Mouse (Mus musculus): ENCODE data around the gene Fam111a. TPM values are rescaled to one million over a fixed set of nuclear protein-coding genes. Genes with fewer than 3 reads are reported as not detected.
A peak's percentile ranks its signal among the peaks of the same experiment; 100 is the strongest.

Gene Fam111a
- polyA plus RNA-seq, 1 experiment from 2014 or later: 7.7 TPM

DNA sequence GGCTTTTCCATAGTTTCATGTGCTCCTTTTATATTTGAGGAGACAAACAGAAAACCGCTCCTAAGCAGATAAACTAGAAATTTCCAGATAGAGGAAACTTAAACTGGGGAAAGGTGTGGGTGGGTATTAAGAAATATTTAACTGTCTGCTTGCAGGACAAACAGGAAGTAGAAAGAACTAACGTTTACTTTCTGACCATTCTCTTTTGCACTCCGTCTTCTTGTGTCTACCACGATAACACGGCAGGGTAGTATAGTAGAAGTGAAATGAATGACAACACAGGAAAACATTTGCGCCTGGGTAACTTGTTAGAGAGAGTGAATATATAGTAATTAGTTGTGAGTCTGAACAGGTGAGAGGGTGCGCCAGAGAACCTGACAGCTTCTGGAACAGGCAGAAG, 42.8 kb upstream of the Fam111a start:
- Histone ChIP-seq H3K9ac (replicated peaks; ENCODE audit: low read depth, low read length) (no peak overlapping the region), H3K9me3 (ENCODE audit: control insufficient read depth, low read length) (no peaks in the 10 kb centered on the region), H3K27me3 (replicated peaks; ENCODE audit: control insufficient read depth, insufficient read depth, low read length) (no peaks in the 10 kb centered on the region), H3K4me1 (replicated peaks; ENCODE audit: control insufficient read depth, insufficient read depth, low read length) (peaks cover 25% of the 10 kb centered on the region), H3K36me3 (ENCODE audit: control insufficient read depth, insufficient read depth) (no peaks in the 10 kb centered on the region), H3K4me2 (ENCODE audit: low read length) (no peak overlapping the region), H3K27ac (ENCODE audit: low read length) (no peak overlapping the region), H3K4me3 (replicated peaks; ENCODE audit: low read length) (no peak overlapping the region)
- 92% methylated on average over 7 of the region's 7 CpGs for WGBS
- no peak for ATAC-seq

GRCm38 (mm10) chr19:12514621-12515020, 30.9 kb upstream of the Fam111a start:
- Histone ChIP-seq H3K36me3 (ENCODE audit: control insufficient read depth, insufficient read depth) (no peaks in the 10 kb centered on the region), H3K27ac (ENCODE audit: low read length) (no peak overlapping the region), H3K27me3 (replicated peaks; ENCODE audit: control insufficient read depth, insufficient read depth, low read length) (no peaks in the 10 kb centered on the region), H3K9me3 (ENCODE audit: control insufficient read depth, low read length) (no peaks in the 10 kb centered on the region), H3K4me3 (replicated peaks; ENCODE audit: low read length) (no peak overlapping the region), H3K9ac (replicated peaks; ENCODE audit: low read depth, low read length) (no peak overlapping the region), H3K4me2 (ENCODE audit: low read length) (no peak overlapping the region), H3K4me1 (replicated peaks; ENCODE audit: control insufficient read depth, insufficient read depth, low read length) (0 out of 2 replicates have a peak, but pooled peaks cover 4% of the 10 kb centered on the region)
- ATAC-seq: no peak

- Histone ChIP-seq H3K4me3 (replicated peaks; ENCODE audit: low read length) (peak overlapping the region; percentile 44), H3K4me1 (replicated peaks; ENCODE audit: control insufficient read depth, insufficient read depth, low read length) (0 out of 2 replicates have a peak, but pooled peaks cover 4% of the 10 kb centered on the region), H3K36me3 (ENCODE audit: control insufficient read depth, insufficient read depth) (no peaks in the 10 kb centered on the region), H3K4me2 (ENCODE audit: low read length) (peak overlapping the region; percentile 68), H3K9me3 (ENCODE audit: control insufficient read depth, low read length) (no peaks in the 10 kb centered on the region), H3K27ac (ENCODE audit: low read length) (no peak overlapping the region; the same call in 1 of the 2 replicates), H3K27me3 (replicated peaks; ENCODE audit: control insufficient read depth, insufficient read depth, low read length) (no peaks in the 10 kb centered on the region), H3K9ac (replicated peaks; ENCODE audit: low read depth, low read length) (peak overlapping the region; percentile 63)
- WGBS: under 1% methylated on average over 16 of the region's 16 CpGs
- peak; percentile 87 for ATAC-seq
These were observed 27.6 kb upstream of the Fam111a start for GRCm38 (mm10) chr19:12517671-12518540.

GRCm38 (mm10) chr19:12518541-12518890, 27.0 kb upstream of the Fam111a start:
- no peaks in the 10 kb centered on the region for H3K9me3 ChIP-seq (ENCODE audit: control insufficient read depth, low read length)
- no peaks in the 10 kb centered on the region for H3K36me3 ChIP-seq (ENCODE audit: control insufficient read depth, insufficient read depth)
- H3K4me2 ChIP-seq (ENCODE audit: low read length): peak overlapping the region; percentile 68
- H3K4me1 ChIP-seq (replicated peaks; ENCODE audit: control insufficient read depth, insufficient read depth, low read length): 0 out of 2 replicates have a peak, but pooled peaks cover 4% of the 10 kb centered on the region
- H3K9ac ChIP-seq (replicated peaks; ENCODE audit: low read depth, low read length): no peak overlapping the region
- ATAC-seq: no peak
- no peak overlapping the region for H3K27ac ChIP-seq (ENCODE audit: low read length)
- no peaks in the 10 kb centered on the region for H3K27me3 ChIP-seq (replicated peaks; ENCODE audit: control insufficient read depth, insufficient read depth, low read length)
- no peak overlapping the region; the same call in 1 of the 2 replicates for H3K4me3 ChIP-seq (replicated peaks; ENCODE audit: low read length)

GRCm38 (mm10) chr19:12523377-12523776, 22.2 kb upstream of the Fam111a start:
- H3K27me3 ChIP-seq (replicated peaks; ENCODE audit: control insufficient read depth, insufficient read depth, low read length): no peaks in the 10 kb centered on the region
- no peak overlapping the region for H3K4me3 ChIP-seq (replicated peaks; ENCODE audit: low read length)
- H3K4me1 ChIP-seq (replicated peaks; ENCODE audit: control insufficient read depth, insufficient read depth, low read length): no peaks in the 10 kb centered on the region
- no peak overlapping the region for H3K4me2 ChIP-seq (ENCODE audit: low read length)
- H3K9ac ChIP-seq (replicated peaks; ENCODE audit: low read depth, low read length): no peak overlapping the region
- ATAC-seq: no peak
- 47% methylated on average over 4 of the region's 4 CpGs for WGBS
- no peaks in the 10 kb centered on the region for H3K36me3 ChIP-seq (ENCODE audit: control insufficient read depth, insufficient read depth)
- no peak overlapping the region for H3K27ac ChIP-seq (ENCODE audit: low read length)
- H3K9me3 ChIP-seq (ENCODE audit: control insufficient read depth, low read length): no peaks in the 10 kb centered on the region

GRCm38 (mm10) chr19:12537168-12537567, 8.4 kb upstream of the Fam111a start:
- H3K4me1 ChIP-seq (replicated peaks; ENCODE audit: control insufficient read depth, insufficient read depth, low read length): no peaks in the 10 kb centered on the region
- no peak overlapping the region for H3K27ac ChIP-seq (ENCODE audit: low read length)
- no peaks in the 10 kb centered on the region for H3K9me3 ChIP-seq (ENCODE audit: control insufficient read depth, low read length)
- no peaks in the 10 kb centered on the region for H3K27me3 ChIP-seq (replicated peaks; ENCODE audit: control insufficient read depth, insufficient read depth, low read length)
- H3K36me3 ChIP-seq (ENCODE audit: control insufficient read depth, insufficient read depth): no peaks in the 10 kb centered on the region
- no peak overlapping the region for H3K4me2 ChIP-seq (ENCODE audit: low read length)
- no peak overlapping the region for H3K9ac ChIP-seq (replicated peaks; ENCODE audit: low read depth, low read length)
- H3K4me3 ChIP-seq (replicated peaks; ENCODE audit: low read length): no peak overlapping the region
- ATAC-seq: no peak

GRCm38 (mm10) chr19:12539975-12540374, 5.6 kb upstream of the Fam111a start:
- H3K9me3 ChIP-seq (ENCODE audit: control insufficient read depth, low read length): no peaks in the 10 kb centered on the region
- H3K9ac ChIP-seq (replicated peaks; ENCODE audit: low read depth, low read length): no peak overlapping the region
- ATAC-seq: no peak
- no peak overlapping the region for H3K4me2 ChIP-seq (ENCODE audit: low read length)
- H3K4me1 ChIP-seq (replicated peaks; ENCODE audit: control insufficient read depth, insufficient read depth, low read length): no peaks in the 10 kb centered on the region
- 78% methylated on average over 1 of the region's 1 CpGs for WGBS
- H3K27ac ChIP-seq (ENCODE audit: low read length): no peak overlapping the region
- no peak overlapping the region for H3K4me3 ChIP-seq (replicated peaks; ENCODE audit: low read length)
- no peaks in the 10 kb centered on the region for H3K27me3 ChIP-seq (replicated peaks; ENCODE audit: control insufficient read depth, insufficient read depth, low read length)
- no peaks in the 10 kb centered on the region for H3K36me3 ChIP-seq (ENCODE audit: control insufficient read depth, insufficient read depth)

DNA sequence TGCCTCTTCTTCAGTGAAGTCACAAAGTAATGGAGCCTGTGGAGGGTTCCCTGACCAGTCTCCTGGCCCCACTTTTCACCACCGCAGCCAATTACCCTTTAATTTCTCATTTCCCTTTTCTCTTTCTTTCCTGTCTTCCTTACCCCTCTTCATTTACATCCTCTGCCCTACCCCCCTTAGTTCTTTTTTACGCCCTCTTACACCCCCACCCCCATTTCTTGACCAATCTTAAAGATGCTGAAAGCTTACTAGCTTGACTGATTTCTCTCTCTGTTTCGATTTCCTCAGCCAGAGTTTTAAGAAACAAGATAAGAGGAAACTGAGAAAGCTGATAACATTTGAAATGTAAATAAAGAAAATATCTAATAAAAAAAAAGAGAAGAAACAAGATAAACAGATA, 4.8 kb upstream of the Fam111a start:
- no peak overlapping the region for H3K4me2 ChIP-seq (ENCODE audit: low read length)
- WGBS: 76% methylated on average over 3 of the region's 3 CpGs
- no peak overlapping the region for H3K27ac ChIP-seq (ENCODE audit: low read length)
- H3K27me3 ChIP-seq (replicated peaks; ENCODE audit: control insufficient read depth, insufficient read depth, low read length): no peaks in the 10 kb centered on the region
- no peak for ATAC-seq
- H3K9me3 ChIP-seq (ENCODE audit: control insufficient read depth, low read length): no peaks in the 10 kb centered on the region
- H3K36me3 ChIP-seq (ENCODE audit: control insufficient read depth, insufficient read depth): no peaks in the 10 kb centered on the region
- H3K4me1 ChIP-seq (replicated peaks; ENCODE audit: control insufficient read depth, insufficient read depth, low read length): no peaks in the 10 kb centered on the region
- no peak overlapping the region for H3K4me3 ChIP-seq (replicated peaks; ENCODE audit: low read length)
- H3K9ac ChIP-seq (replicated peaks; ENCODE audit: low read depth, low read length): no peak overlapping the region

- H3K4me3 ChIP-seq (replicated peaks; ENCODE audit: low read length): no peak overlapping the region
- H3K9me3 ChIP-seq (ENCODE audit: control insufficient read depth, low read length): no peaks in the 10 kb centered on the region
- no peaks in the 10 kb centered on the region for H3K4me1 ChIP-seq (replicated peaks; ENCODE audit: control insufficient read depth, insufficient read depth, low read length)
- 34% methylated on average over 2 of the region's 2 CpGs for WGBS
- no peak overlapping the region for H3K4me2 ChIP-seq (ENCODE audit: low read length)
- H3K36me3 ChIP-seq (ENCODE audit: control insufficient read depth, insufficient read depth): no peaks in the 10 kb centered on the region
- no peak for ATAC-seq
- no peak overlapping the region for H3K27ac ChIP-seq (ENCODE audit: low read length)
- no peak overlapping the region for H3K9ac ChIP-seq (replicated peaks; ENCODE audit: low read depth, low read length)
- H3K27me3 ChIP-seq (replicated peaks; ENCODE audit: control insufficient read depth, insufficient read depth, low read length): no peaks in the 10 kb centered on the region
These were observed 3.9 kb upstream of the Fam111a start for GRCm38 (mm10) chr19:12541644-12542043.
